ENCODE assay signal across 13 mouse cellular contexts in genomic region chr19:48331640-48332039, GRCm38 (mm10).
DNase-seq lines count a peak whose midpoint lies in the region; ATAC-seq and TF ChIP-seq lines count a peak whose summit lies in the region.
"Had no signal": no experiment of that assay in that cellular context is flagged by ENCODE, and none has a peak within 500 bp of the region (broad histone marks: within the 10 kb centered on the region; RNA-seq: fewer than 3 reads in every experiment).

No protein-coding gene starts in this region.

- no peaks in the 10 kb centered on the region for H3K9me3 ChIP-seq in heart, postnatal 0 days (replicated peaks; ENCODE audit: control insufficient read depth, low read length)
- H3K9me3 ChIP-seq in lung, embryonic 14.5 days (ENCODE audit: low read depth, low read length) = no peaks in the 10 kb centered on the region

- no peaks in the 10 kb centered on the region for H3K4me1 ChIP-seq in heart, postnatal 0 days (ENCODE audit: control insufficient read depth, insufficient read depth)
- no peaks in the 10 kb centered on the region for H3K4me1 ChIP-seq in lung, embryonic 14.5 days (ENCODE audit: insufficient read depth)

- H3K36me3 ChIP-seq in heart, postnatal 0 days (replicated peaks; ENCODE audit: control insufficient read depth, insufficient read depth, low read length) = no peaks in the 10 kb centered on the region
- no peaks in the 10 kb centered on the region for H3K36me3 ChIP-seq in lung, embryonic 14.5 days (ENCODE audit: insufficient read depth)
- H3K36me3 ChIP-seq: G1E had no signal

- DNase-seq in heart, postnatal 0 days (ENCODE audit: low spot score) = no peak
- DNase-seq in heart, postnatal 36 days = no peak
- DNase-seq in lung, embryonic 14.5 days = peak; percentile 28
- no peak for DNase-seq in lung, postnatal 25 days (ENCODE audit: low spot score)
- DNase-seq in NIH3T3 (ENCODE audit: low read depth) = peak; percentile 42
- peak; percentile 49 for DNase-seq in embryo, embryonic 11 days
- DNase-seq in ovary, postnatal 10 days (ENCODE audit: low spot score) = no peak
- DNase-seq in left cerebral cortex, postnatal 4 days = no peak
- DNase-seq: adrenal gland, adult 8-10 months; cerebellum, adult 9-10 months; thymus, postnatal 4 days had no signal

- 24% methylated on average over 1 of the region's 1 CpGs for WGBS in heart, postnatal 0 days
- 15% methylated on average over 1 of the region's 1 CpGs for WGBS in lung, embryonic 14.5 days

- TF ChIP-seq EP300 in heart, postnatal 0 days (IDR thresholded peaks at IDR 0.05; ENCODE audit: low read depth) = no peak

- no peak overlapping the region for H3K9ac ChIP-seq in heart, postnatal 0 days (replicated peaks; ENCODE audit: low read depth, low read length)
- no peak overlapping the region for H3K9ac ChIP-seq in lung, embryonic 14.5 days

- no peak overlapping the region for H3K4me2 ChIP-seq in heart, postnatal 0 days (ENCODE audit: low read depth, low read length)
- no peak overlapping the region for H3K4me2 ChIP-seq in lung, embryonic 14.5 days

- no peak for ATAC-seq in heart, postnatal 0 days (ENCODE audit: insufficient read depth, low read depth)
- no peak for ATAC-seq in lung, embryonic 14.5 days (ENCODE audit: insufficient read depth)

- no peak overlapping the region for H3K4me3 ChIP-seq in heart, postnatal 0 days (ENCODE audit: low read depth, low read length)
- H3K4me3 ChIP-seq in lung, embryonic 14.5 days (ENCODE audit: low read depth, low read length) = no peak overlapping the region

- H3K27ac ChIP-seq in heart, postnatal 0 days (ENCODE audit: low read depth) = no peak overlapping the region
- no peak overlapping the region for H3K27ac ChIP-seq in lung, embryonic 14.5 days (ENCODE audit: low read depth)
- H3K27ac ChIP-seq: macrophage had no signal

- intact Hi-C loops in heart, postnatal 36 days (cut with DNase I) = no loop called here
- intact Hi-C loops in left cerebral cortex, postnatal 4 days (cut with DNase I) = no loop called here

- peak; percentile 37 for TF ChIP-seq CTCF in heart, postnatal 0 days (IDR thresholded peaks at IDR 0.05; ENCODE audit: low read depth)
- peak; percentile 48 for TF ChIP-seq CTCF in lung, embryonic 14.5 days (IDR thresholded peaks at IDR 0.05; ENCODE audit: low read depth)

- H3K27me3 ChIP-seq in heart, postnatal 0 days (ENCODE audit: control insufficient read depth, insufficient read depth, low read length) = no peaks in the 10 kb centered on the region
- no peaks in the 10 kb centered on the region for H3K27me3 ChIP-seq in lung, embryonic 14.5 days (ENCODE audit: insufficient read depth, low read length)

Comparison
In these comparisons a context has a peak if more than half of its experiments do, and no peak if none do; other contexts are left out.
1. DNase-seq: peak in lung, embryonic 14.5 days (single experiment), NIH3T3 (single experiment) and embryo, embryonic 11 days (single experiment); none in heart, postnatal 0 days (single experiment), heart, postnatal 36 days (0 of 2), lung, postnatal 25 days (single experiment), ovary, postnatal 10 days (single experiment) and left cerebral cortex, postnatal 4 days (single experiment).